Mouse (Mus musculus) brain, embryonic 14.5 days (tissue): ENCODE results near the gene Tctex1d4.

Experiments used
- CTCF ChIP-seq: fragments of 200-500 bp; IDR thresholded peaks from 2 replicates; pipeline ENCODE4 v1.5.1; 2012; ENCODE audit warnings: inconsistent platforms, mild to moderate bottlenecking, moderate library complexity, borderline replicate concordance; ENCODE audit not compliant: insufficient read depth, insufficient read length; ENCODE audit errors: extremely low read depth
- POLR2A ChIP-seq: fragments of 200-500 bp; IDR thresholded peaks from 2 replicates; pipeline ENCODE4 v1.6.1; 2012; ENCODE audit warnings: mild to moderate bottlenecking, inconsistent platforms, borderline replicate concordance; ENCODE audit not compliant: poor library complexity, insufficient read depth, insufficient read length, severe bottlenecking; ENCODE audit errors: extremely low read depth

DNA sequence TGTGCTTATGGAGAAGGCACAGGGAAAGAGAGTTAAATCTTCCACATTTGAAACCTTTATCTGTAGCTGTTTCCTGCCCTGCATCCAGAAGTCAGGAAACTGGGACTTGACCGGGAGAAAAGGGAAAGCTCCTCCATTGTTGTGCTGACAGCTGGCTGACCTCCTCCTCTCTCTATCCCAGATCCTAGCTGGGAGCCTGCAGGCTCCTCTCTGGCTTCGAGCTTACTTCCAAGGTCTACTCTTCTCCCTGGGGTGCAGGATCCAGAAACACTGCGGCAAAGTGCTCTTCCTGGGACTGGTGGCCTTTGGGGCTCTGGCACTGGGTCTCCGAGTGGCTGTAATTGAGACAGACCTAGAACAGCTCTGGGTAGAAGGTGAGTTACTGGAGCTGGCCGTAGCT is 29.9 kb upstream of the Tctex1d4 start:
- TF ChIP-seq CTCF = no peak
- TF ChIP-seq POLR2A = no peak
